Mouse (Mus musculus) heart, embryonic 14.5 days (tissue): ENCODE data around the gene Abcc3. TPM values are rescaled to one million over a fixed set of nuclear protein-coding genes. Genes with fewer than 3 reads are reported as not detected.
A peak's percentile ranks its signal among the peaks of the same experiment; 100 is the strongest.

ENCODE experiments used
- ATAC-seq: fragments of 200-750 bp; cut with Nextera tagmentation; 2 replicates; pipeline ENCODE4 v1.8.0; 2017; ENCODE audit warnings: low read depth, moderate TSS enrichment; ENCODE audit not compliant: insufficient number of reproducible peaks, insufficient read depth, low FRiP score
- H3K27ac ChIP-seq, 2 experiments: fragments of 200-500 bp in 1 of 2; fragments of 300-500 bp in 1 of 2; sonication (generic) in 1 of 2; replicated peaks in 1 of 2; 2 replicates each; pipeline ENCODE4 v1.5.1; 2012 to 2014; ENCODE audit warnings: low read depth in 2 of 2, low read length in 2 of 2, control low read depth in 1 of 2, mild to moderate bottlenecking in 1 of 2, mixed read lengths in 1 of 2; ENCODE audit not compliant: control insufficient read depth in 1 of 2, insufficient read depth in 1 of 2
- H3K27me3 ChIP-seq: fragments of 300-500 bp; sonication (generic); 2 replicates; pipeline ENCODE4 v1.6.1; 2014; ENCODE audit warnings: mild to moderate bottlenecking, low read length, control low read depth; ENCODE audit not compliant: control insufficient read depth, insufficient read depth
- H3K36me3 ChIP-seq: fragments of 300-500 bp; sonication (generic); 2 replicates; pipeline ENCODE4 v1.6.1; 2014; ENCODE audit warnings: mild to moderate bottlenecking, control low read depth, low read length, mixed read lengths; ENCODE audit not compliant: control insufficient read depth, insufficient read depth
- H3K4me1 ChIP-seq, 2 experiments: fragments of 200-500 bp in 1 of 2; fragments of 300-500 bp in 1 of 2; sonication (generic) in 1 of 2; 2 replicates each; pipeline ENCODE4 v1.6.1; 2012 to 2014; ENCODE audit warnings: low read length in 2 of 2, control low read depth in 1 of 2, mixed read lengths in 1 of 2; ENCODE audit not compliant: control insufficient read depth in 2 of 2, insufficient read depth in 2 of 2
- H3K4me2 ChIP-seq: fragments of 300-500 bp; sonication (generic); 2 replicates; pipeline ENCODE4 v1.6.1; 2014; ENCODE audit warnings: mild to moderate bottlenecking, low read length
- H3K4me3 ChIP-seq, 2 experiments: fragments of 200-500 bp in 1 of 2; fragments of 300-500 bp in 1 of 2; sonication (generic) in 1 of 2; 2 replicates each; pipeline ENCODE4 v1.5.1; 2012 to 2014; ENCODE audit warnings: low read length in 2 of 2, mild to moderate bottlenecking in 2 of 2, control low read depth in 1 of 2, low read depth in 1 of 2, moderate library complexity in 1 of 2; ENCODE audit not compliant: control insufficient read depth in 1 of 2, insufficient read depth in 1 of 2
- H3K9ac ChIP-seq: fragments of 300-500 bp; sonication (generic); 2 replicates; pipeline ENCODE4 v1.6.1; 2014; ENCODE audit warnings: mild to moderate bottlenecking, low read length
- H3K9me3 ChIP-seq: fragments of 300-500 bp; sonication (generic); 2 replicates; pipeline ENCODE4 v1.6.1; 2016; ENCODE audit warnings: low read length, control low read depth; ENCODE audit not compliant: control insufficient read depth
- WGBS: fragments of 180-500 bp; shearing (Covaris S2); extraction: QIAGEN DNeasy Blood & Tissue Kit; methylation state at CpG from one replicate; pipeline ENCODE4 v1.1.7; 2014; 5-methylcytosine and 5-hydroxymethylcytosine counted together
- polyA plus RNA-seq: library from polyadenylated mRNA; unstranded; fragments of >200 nt; fragmentation: Nextera tagmentation; extraction: Ambion mirVana; gene quantifications from 2 replicates; pipeline ENCODE4 v1.2.1, GENCODE M21; 2014

Abcc3 gene
- polyA plus RNA-seq, 1 experiment from 2014 or later = 0.49 TPM

DNA sequence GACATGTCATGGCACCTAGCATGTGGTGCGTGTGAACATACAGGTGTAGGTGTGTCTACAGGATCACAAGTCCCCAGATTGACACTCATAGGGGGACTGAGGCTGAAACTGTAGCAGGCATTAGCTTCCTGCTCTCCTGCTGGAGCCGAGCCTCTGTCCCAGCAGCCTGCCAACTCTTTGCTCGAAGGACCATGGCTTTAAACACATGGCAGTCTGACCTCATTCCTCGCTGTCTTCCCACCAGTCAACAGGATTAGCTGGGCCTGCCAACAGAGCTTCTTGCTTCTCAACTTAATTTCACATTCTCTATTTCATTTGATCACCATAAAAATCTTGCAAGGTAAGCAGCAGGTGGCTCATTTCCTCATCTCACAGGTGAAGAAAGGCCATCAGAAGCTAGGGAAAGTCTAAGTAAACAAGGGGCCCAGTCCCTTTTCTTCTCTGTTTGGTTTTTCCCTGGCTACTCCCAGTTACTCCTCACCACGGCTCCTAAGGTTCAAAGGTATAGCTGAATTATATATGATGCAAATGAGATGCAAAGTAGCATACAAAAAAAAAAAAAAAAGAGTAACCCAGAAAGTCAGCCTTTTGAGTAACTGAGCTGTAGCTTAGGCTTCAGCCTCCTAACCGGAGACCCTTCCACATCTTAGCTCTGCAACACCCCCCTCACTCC is 2.9 kb downstream of the Abcc3 start:
- peaks cover 18 to 25% of the 10 kb centered on the region in 2 experiments for H3K4me1 ChIP-seq
- 62% methylated on average over 6 of the region's 6 CpGs for WGBS
- H3K4me3 ChIP-seq = no peak overlapping the region
- no peak for ATAC-seq
- no peak overlapping the region for H3K9ac ChIP-seq
- H3K36me3 ChIP-seq = no peaks in the 10 kb centered on the region
- H3K27ac ChIP-seq = no peak overlapping the region
- no peak overlapping the region for H3K4me2 ChIP-seq
- no peaks in the 10 kb centered on the region for H3K9me3 ChIP-seq
- peaks cover 10% of the 10 kb centered on the region; the same call in 1 of the 2 replicates for H3K27me3 ChIP-seq

DNA sequence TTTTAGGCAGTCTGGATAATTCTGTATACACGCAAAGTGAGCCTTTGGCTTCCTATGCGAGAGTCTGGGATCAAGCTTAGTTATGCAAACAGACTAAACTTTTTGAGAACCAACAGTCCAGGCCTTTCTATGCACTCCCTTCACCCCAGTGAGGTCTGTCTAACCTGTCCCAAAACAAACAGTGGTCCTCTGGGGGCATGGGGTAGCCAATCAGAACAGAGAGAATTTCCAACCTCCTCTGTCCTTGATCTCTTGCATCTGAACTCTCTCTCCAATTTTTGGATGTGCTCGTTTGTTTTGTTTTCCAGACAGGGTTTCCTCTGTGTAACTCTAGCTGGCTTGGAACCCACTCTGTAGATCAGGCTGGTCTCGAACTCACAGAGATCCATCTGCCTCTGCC is 3.8 kb downstream of the Abcc3 start:
- H3K27ac ChIP-seq = no peak overlapping the region
- H3K9me3 ChIP-seq = no peaks in the 10 kb centered on the region
- H3K27me3 ChIP-seq = peaks cover 10% of the 10 kb centered on the region; the same call in 1 of the 2 replicates
- peaks cover 18 to 19% of the 10 kb centered on the region in 2 experiments for H3K4me1 ChIP-seq
- no peak for ATAC-seq
- H3K9ac ChIP-seq = no peak overlapping the region
- no peak overlapping the region for H3K4me2 ChIP-seq
- no peaks in the 10 kb centered on the region for H3K36me3 ChIP-seq
- no peak overlapping the region for H3K4me3 ChIP-seq
- whole genome bisulfite sequencing = 77% methylated on average over 4 of the region's 4 CpGs

DNA sequence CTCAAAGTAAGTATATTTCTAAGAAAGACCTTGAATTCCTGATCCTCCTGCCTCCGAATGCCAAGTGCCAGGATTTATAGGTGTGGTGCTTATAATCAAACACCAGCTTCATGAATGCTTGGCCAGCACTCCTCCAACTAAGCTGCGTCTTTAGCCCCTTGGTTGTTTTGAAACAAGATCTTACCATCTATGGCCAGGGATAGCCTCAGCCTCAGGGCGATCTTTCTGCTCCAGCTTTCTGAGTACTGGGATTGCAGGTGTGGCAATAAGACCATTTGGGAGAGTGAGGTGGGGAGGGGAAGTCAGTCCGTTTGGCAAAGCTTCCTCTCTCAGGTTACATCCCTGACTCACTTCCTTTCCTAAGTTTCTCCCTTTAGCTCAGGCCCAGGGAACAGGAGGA is 5.0 kb downstream of the Abcc3 start:
- H3K27me3 ChIP-seq = peaks cover 10% of the 10 kb centered on the region; the same call in 1 of the 2 replicates
- no peak overlapping the region for H3K27ac ChIP-seq
- peaks cover 17% of the 10 kb centered on the region in 2 experiments for H3K4me1 ChIP-seq
- H3K9me3 ChIP-seq = no peaks in the 10 kb centered on the region
- 61% methylated on average over 4 of the region's 4 CpGs for WGBS
- no peak overlapping the region for H3K4me3 ChIP-seq
- ATAC-seq = no peak
- H3K4me2 ChIP-seq = no peak overlapping the region
- H3K9ac ChIP-seq = no peak overlapping the region
- no peaks in the 10 kb centered on the region for H3K36me3 ChIP-seq

DNA sequence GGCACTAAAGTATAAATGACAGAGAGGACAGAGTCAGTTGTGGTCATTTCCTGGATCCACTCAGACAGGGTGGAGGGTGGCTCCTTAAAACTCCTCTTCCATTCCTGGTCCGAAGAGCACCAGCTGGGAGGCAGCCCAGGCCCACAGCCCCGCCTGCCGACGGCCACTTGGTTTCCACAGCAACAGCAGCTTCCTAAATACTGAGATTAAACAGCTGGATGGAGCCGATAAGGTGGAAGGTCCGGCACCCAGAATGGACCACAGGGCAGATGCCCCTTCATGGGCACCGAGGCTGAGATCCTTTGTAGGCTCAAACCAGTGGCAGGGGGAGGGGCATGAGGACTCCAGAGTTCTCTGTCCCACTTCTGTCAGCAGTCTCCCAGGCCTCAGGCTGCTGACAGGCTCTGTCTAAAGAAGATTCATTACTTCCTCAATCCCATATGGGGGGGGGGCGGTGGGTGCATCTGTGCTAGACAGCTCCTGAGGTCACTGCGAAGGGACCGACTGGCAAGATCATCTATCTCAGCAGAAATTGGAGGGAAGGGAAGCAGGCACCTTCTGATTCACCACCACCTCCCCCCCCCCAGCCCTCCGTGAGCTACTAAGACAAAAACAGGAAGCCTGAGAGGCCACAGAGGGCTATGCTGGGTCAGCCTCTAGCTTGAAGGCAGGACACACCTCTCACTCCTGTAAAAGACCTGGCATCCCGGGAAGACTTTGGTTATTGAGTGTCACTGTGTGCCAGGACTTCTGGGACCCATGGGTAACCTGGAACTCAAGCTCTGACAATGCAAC is 6.6 kb downstream of the Abcc3 start:
- no peak overlapping the region for H3K27ac ChIP-seq
- no peak overlapping the region; the same call in 1 of the 2 replicates for H3K9ac ChIP-seq
- no peak for ATAC-seq

DNA sequence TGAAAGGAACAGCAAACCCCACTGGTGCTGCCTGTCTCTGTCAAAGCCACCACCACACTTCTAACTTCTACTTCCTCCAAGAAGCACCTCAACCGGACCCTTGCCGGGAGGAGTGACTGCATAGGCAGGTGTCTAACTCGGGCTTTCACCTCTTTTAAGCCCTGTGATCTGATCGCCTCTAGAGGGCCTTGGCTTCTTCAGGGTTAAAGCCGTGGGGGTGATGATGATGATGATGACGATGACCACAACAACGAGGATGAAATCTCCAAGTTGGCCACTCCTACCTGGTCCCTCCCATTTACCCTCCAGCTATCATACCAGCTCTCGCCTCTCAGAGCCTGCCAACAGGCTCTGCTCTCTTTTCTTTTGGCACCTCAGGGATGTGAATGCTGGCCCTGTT is 13.1 kb downstream of the Abcc3 start:
- no peaks in the 10 kb centered on the region for H3K27me3 ChIP-seq
- no peak overlapping the region for H3K27ac ChIP-seq
- no peak for ATAC-seq
- no peaks in the 10 kb centered on the region for H3K9me3 ChIP-seq
- no peaks in the 10 kb centered on the region for H3K4me1 ChIP-seq
- H3K9ac ChIP-seq = no peak overlapping the region
- WGBS = 57% methylated on average over 8 of the region's 8 CpGs
- H3K36me3 ChIP-seq = no peaks in the 10 kb centered on the region
- H3K4me2 ChIP-seq = no peak overlapping the region
- no peak overlapping the region for H3K4me3 ChIP-seq

More for the DNA sequence above, 6.6 kb downstream of the Abcc3 start:
- H3K4me2 ChIP-seq = peak overlapping the region; percentile 35; the same call in 1 of the 2 replicates
- no peaks in the 10 kb centered on the region for H3K36me3 ChIP-seq
- no peaks in the 10 kb centered on the region for H3K9me3 ChIP-seq
- 13% methylated on average over 12 of the region's 12 CpGs for WGBS
- H3K27me3 ChIP-seq = peaks cover 4% of the 10 kb centered on the region; the same call in 1 of the 2 replicates
- H3K4me3 ChIP-seq = no peak overlapping the region
- H3K4me1 ChIP-seq = peaks cover 10 to 13% of the 10 kb centered on the region in 2 experiments; a peak in 3 of 4 replicates

DNA sequence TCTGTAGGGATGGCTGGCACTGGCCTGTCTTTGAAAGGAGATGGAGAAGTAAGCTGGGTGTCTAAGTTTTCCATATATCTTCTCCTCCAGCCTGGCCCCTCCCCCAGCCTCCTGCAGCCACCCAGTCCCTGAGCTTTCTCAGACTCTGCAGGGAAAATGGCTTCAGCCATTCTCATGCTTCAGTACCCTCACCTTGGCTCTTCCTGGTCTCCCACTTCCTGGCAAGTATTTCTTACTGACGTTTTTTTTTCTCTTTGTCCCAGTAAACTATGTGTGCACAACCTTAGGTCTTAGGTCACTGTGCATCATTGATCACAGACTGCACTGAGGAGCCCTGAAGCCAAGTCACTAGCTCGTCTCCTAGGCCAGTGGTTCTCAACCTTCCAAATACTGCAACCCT is 13.7 kb downstream of the Abcc3 start:
- Histone ChIP-seq H3K4me1 (no peaks in the 10 kb centered on the region), H3K4me2 (no peak overlapping the region), H3K9me3 (no peaks in the 10 kb centered on the region), H3K9ac (no peak overlapping the region), H3K27me3 (no peaks in the 10 kb centered on the region; the same call in 1 of the 2 replicates), H3K27ac (no peak overlapping the region), H3K36me3 (no peaks in the 10 kb centered on the region), H3K4me3 (no peak overlapping the region)
- no peak for ATAC-seq
- 52% methylated on average over 2 of the region's 2 CpGs for WGBS

DNA sequence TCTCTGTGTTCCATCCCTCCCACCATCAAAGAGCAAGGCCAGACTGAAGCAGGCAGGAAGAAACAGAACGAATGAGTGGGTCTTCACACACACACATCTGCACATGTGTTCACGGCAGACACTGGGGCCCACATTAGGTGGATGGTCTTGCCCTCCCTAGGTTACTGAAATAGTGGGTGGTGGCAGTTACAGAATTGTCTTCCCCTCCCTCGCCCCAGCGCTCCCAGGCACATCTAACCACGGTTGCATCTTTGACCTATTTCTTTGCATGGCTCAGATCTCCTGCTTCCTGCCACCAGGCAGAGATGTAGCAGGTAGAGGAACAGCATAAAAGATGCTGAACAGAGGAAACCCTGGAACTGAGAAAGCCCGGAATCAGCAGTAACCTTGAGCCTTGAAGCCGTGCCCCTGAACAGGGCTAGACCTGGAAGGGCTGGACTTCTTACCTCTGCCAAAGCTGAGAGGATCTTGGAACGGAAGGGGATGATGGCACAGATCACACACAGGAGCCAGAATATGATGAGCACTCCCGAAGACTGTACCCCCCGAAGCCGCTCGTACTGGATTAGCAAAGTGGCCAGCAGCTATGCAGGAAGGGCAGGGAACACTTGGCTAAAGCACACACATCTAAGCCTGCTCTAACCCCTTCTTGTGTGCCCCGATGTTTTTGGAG is 18.4 kb downstream of the Abcc3 start:
- Histone ChIP-seq H3K4me1 (no peaks in the 10 kb centered on the region), H3K27ac (no peak overlapping the region), H3K27me3 (peaks cover 4% of the 10 kb centered on the region; the same call in 1 of the 2 replicates), H3K9me3 (no peaks in the 10 kb centered on the region), H3K4me3 (no peak overlapping the region), H3K4me2 (no peak overlapping the region), H3K9ac (no peak overlapping the region), H3K36me3 (no peaks in the 10 kb centered on the region)
- ATAC-seq = no peak
- WGBS = 83% methylated on average over 13 of the region's 13 CpGs
